Mouse (Mus musculus): ENCODE measurements around the gene Dnajb12. TPM values are rescaled to one million over a fixed set of nuclear protein-coding genes. Genes with fewer than 3 reads are reported as not detected.
A peak's percentile ranks its signal among the peaks of the same experiment; 100 is the strongest.

Dnajb12 gene
- 13.3 and 17.2 TPM in 2 replicates for total RNA-seq (2012; rRNA removed)
- 100 to 1,000 TPM in 1 of 2 experiments, 10 to 100 TPM in 1; 41.7 to 217 TPM for polyA plus RNA-seq (2012; ENCODE audit: insufficient read depth in 1 of 2, insufficient read length in 2 of 2, low read depth in 1 of 2, low replicate concordance in 2 of 2, missing spikeins in 1 of 2)

GRCm38 (mm10) chr10:59879255-59880028, at the start of gene Dnajb12:
Dnajb12 (plus strand) TSS chr10:59879556.
- H3K4me3 ChIP-seq (ENCODE audit: control insufficient read depth in 1 of 2, insufficient read depth in 1 of 2, low read depth in 2 of 2, low read length in 2 of 2), result peak within 1 kb of the TSS; percentile 90 to 97
- DNase-seq (ENCODE audit: low read depth, low spot score), result peak; percentile 98
- peak within 1 kb of the TSS; percentile 98 for H3K27ac ChIP-seq (ENCODE audit: control insufficient read depth, low read depth, low read length)
- no peaks in the 10 kb centered on the region for H3K27me3 ChIP-seq (ENCODE audit: control insufficient read depth in 1 of 2, insufficient read depth in 2 of 2, low read length in 2 of 2)
- peaks cover 39% of the 10 kb centered on the region for H3K79me2 ChIP-seq (ENCODE audit: control insufficient read depth, insufficient read depth, low read length, poor library complexity)
- peaks cover 4 to 27% of the 10 kb centered on the region in 2 experiments for H3K4me1 ChIP-seq (ENCODE audit: control insufficient read depth in 1 of 2, insufficient read depth in 2 of 2, low read length in 2 of 2)
- H3K9me3 ChIP-seq (replicated peaks; ENCODE audit: insufficient read depth, low read length), result no peaks in the 10 kb centered on the region
- peak within 1 kb of the TSS; percentile 98 for H3K9ac ChIP-seq (ENCODE audit: control insufficient read depth, low read depth, low read length, poor library complexity, severe bottlenecking)
- H3K36me3 ChIP-seq (ENCODE audit: control insufficient read depth in 1 of 2, insufficient read depth in 2 of 2, low read length in 2 of 2), result peaks cover 0 to 25% of the 10 kb centered on the region in 2 experiments; a peak in 2 of 4 replicates
- TF ChIP-seq MYC (IDR thresholded peaks at IDR 0.05; ENCODE audit: low read depth, low read length), result 0 out of 2 replicates have a peak, but pooled peaks have one; percentile 10
- no peak for TF ChIP-seq GABPA (IDR thresholded peaks at IDR 0.05; ENCODE audit: low read depth, low read length)
- peak; percentile 96 for TF ChIP-seq SIN3A (IDR thresholded peaks at IDR 0.05; ENCODE audit: low read length)
- no peak; the same call in 1 of the 2 replicates for TF ChIP-seq RCOR1 (IDR thresholded peaks at IDR 0.05; ENCODE audit: low read depth, low read length)
- TF ChIP-seq ELF1 (IDR thresholded peaks at IDR 0.05; ENCODE audit: low read depth, low read length), result peak; percentile 94
- no peak; the same call in 1 of the 2 replicates for TF ChIP-seq CHD1 (IDR thresholded peaks at IDR 0.05; ENCODE audit: low read depth, low read length)
- TF ChIP-seq E2F4 (IDR thresholded peaks at IDR 0.05; ENCODE audit: borderline replicate concordance, low read depth, low read length), result peak; percentile 39; the same call in 1 of the 2 replicates
- peak; percentile 100 for TF ChIP-seq MXI1 (IDR thresholded peaks at IDR 0.05; ENCODE audit: low read depth, low read length)
- peak; percentile 51 for TF ChIP-seq CHD2 (IDR thresholded peaks at IDR 0.05; ENCODE audit: low read length)
- TF ChIP-seq NRF1 (IDR thresholded peaks at IDR 0.05; ENCODE audit: insufficient read depth, low read depth, low read length, poor library complexity, severe bottlenecking), result peak; percentile 84
- TF ChIP-seq MAZ (IDR thresholded peaks at IDR 0.05; ENCODE audit: low read depth, low read length), result peak; percentile 52; the same call in 1 of the 2 replicates
- TF ChIP-seq USF2 (IDR thresholded peaks at IDR 0.05; ENCODE audit: borderline replicate concordance in 1 of 2, insufficient read depth in 1 of 2, low read depth in 1 of 2, low read length in 2 of 2), result no peak
- no peak for TF ChIP-seq ZKSCAN1 (IDR thresholded peaks at IDR 0.05; ENCODE audit: low read depth, low read length)
- TF ChIP-seq ETS1 (IDR thresholded peaks at IDR 0.05; ENCODE audit: low read depth, low read length), result peak; percentile 89
- TF ChIP-seq TBP (IDR thresholded peaks at IDR 0.05; ENCODE audit: low read depth, low read length), result no peak
- TF ChIP-seq HCFC1 (IDR thresholded peaks at IDR 0.05; ENCODE audit: low read depth, low read length), result peak; percentile 89
- TF ChIP-seq MEF2A (IDR thresholded peaks at IDR 0.05; ENCODE audit: extremely low read depth, insufficient replicate concordance, low read depth, low read length, poor library complexity, severe bottlenecking), result no peak
- TF ChIP-seq ZMIZ1 (IDR thresholded peaks at IDR 0.05; ENCODE audit: low read depth, low read length), result peak; percentile 19; the same call in 1 of the 2 replicates
- peak; percentile 66; the same call in 1 of the 2 replicates for TF ChIP-seq MAX (IDR thresholded peaks at IDR 0.05; ENCODE audit: low read length)
- TF ChIP-seq POLR2AphosphoS2 (IDR thresholded peaks at IDR 0.05; ENCODE audit: low read length), result no peak
- no peak for TF ChIP-seq RAD21 (IDR thresholded peaks at IDR 0.05; ENCODE audit: low read depth, low read length)
- no peak; the same call in 1 of the 2 replicates for TF ChIP-seq USF1 (IDR thresholded peaks at IDR 0.05; ENCODE audit: low read depth, low read length)
- TF ChIP-seq JUND (IDR thresholded peaks at IDR 0.05; ENCODE audit: low read depth, low read length), result no peak
- peak; percentile 76 to 89; a peak in 2 of 4 replicates for TF ChIP-seq POLR2A (IDR thresholded peaks at IDR 0.05; ENCODE audit: control insufficient read depth in 1 of 2, insufficient read depth in 1 of 2, low read depth in 1 of 2, low read length in 2 of 2, poor library complexity in 1 of 2)
- TF ChIP-seq ZNF384 (IDR thresholded peaks at IDR 0.05; ENCODE audit: low read depth, low read length), result 0 out of 2 replicates have a peak, but pooled peaks have one; percentile 3
- 0 out of 2 replicates have a peak, but pooled peaks have one; percentile 62 for TF ChIP-seq UBTF (IDR thresholded peaks at IDR 0.05; ENCODE audit: borderline replicate concordance, insufficient read depth, low read depth, low read length)
- no peak for TF ChIP-seq MAFK (IDR thresholded peaks at IDR 0.05; ENCODE audit: borderline replicate concordance, low read depth, low read length)
- no peak; the same call in 1 of the 2 replicates for TF ChIP-seq KAT2A (conservative IDR thresholded peaks at IDR 0.05; ENCODE audit: low read depth, low read length)
- TF ChIP-seq GATA1 (IDR thresholded peaks at IDR 0.05; ENCODE audit: low read depth, low read length), result peak; percentile 77
- no peak for TF ChIP-seq SMC3 (IDR thresholded peaks at IDR 0.05; ENCODE audit: low read depth, low read length)
- peak; percentile 56; the same call in 1 of the 2 replicates for TF ChIP-seq TCF12 (IDR thresholded peaks at IDR 0.05; ENCODE audit: low read depth, low read length)
- no peak for TF ChIP-seq TAL1 (IDR thresholded peaks at IDR 0.05; ENCODE audit: low read length)
- 0 out of 2 replicates have a peak, but pooled peaks have one; percentile 42 for TF ChIP-seq MYB (IDR thresholded peaks at IDR 0.05; ENCODE audit: low read depth, low read length)
- no peak for TF ChIP-seq CTCF (IDR thresholded peaks at IDR 0.05 in 2 of 3, conservative IDR thresholded peaks at IDR 0.05 in 1 of 3; ENCODE audit: control insufficient read depth in 1 of 3, insufficient read depth in 1 of 3, low read depth in 2 of 3, low read length in 3 of 3, poor library complexity in 1 of 3, severe bottlenecking in 1 of 3)

All from MEL (cell line).